Mouse (Mus musculus) heart, postnatal 0 days (tissue): ENCODE data around the gene Znrf2. TPM values are rescaled to one million over a fixed set of nuclear protein-coding genes. Genes with fewer than 3 reads are reported as not detected.

ENCODE experiments used
- ATAC-seq: fragments of 200-750 bp; cut with Nextera tagmentation; 2 replicates; pipeline ENCODE4 v1.8.0; 2017; ENCODE audit warnings: low read depth, moderate number of reproducible peaks, moderate library complexity; ENCODE audit not compliant: insufficient read depth
- DNase-seq: peaks from one replicate; pipeline ENCODE4 v3.0.0-alpha.2; 2016; ENCODE audit warnings: low spot score
- H3K27ac ChIP-seq: fragments of 300-500 bp; sonication (generic); 2 replicates; pipeline ENCODE4 v1.5.1; 2014; ENCODE audit warnings: low read depth, mild to moderate bottlenecking
- H3K27me3 ChIP-seq: fragments of 300-500 bp; sonication (generic); 2 replicates; pipeline ENCODE4 v1.6.1; 2014; ENCODE audit warnings: low read length, mixed read lengths; ENCODE audit not compliant: control insufficient read depth, insufficient read depth
- H3K36me3 ChIP-seq: fragments of 300-500 bp; sonication (generic); replicated peaks from 2 replicates; pipeline ENCODE4 v1.6.1; 2014; ENCODE audit warnings: low read length, mixed read lengths; ENCODE audit not compliant: control insufficient read depth, insufficient read depth
- H3K4me1 ChIP-seq: fragments of 300-500 bp; sonication (generic); 2 replicates; pipeline ENCODE4 v1.6.1; 2014; ENCODE audit warnings: antibody characterized with exemption; ENCODE audit not compliant: control insufficient read depth, insufficient read depth
- H3K4me2 ChIP-seq: fragments of 300-500 bp; sonication (generic); 2 replicates; pipeline ENCODE4 v1.6.1; 2014; ENCODE audit warnings: low read depth, mild to moderate bottlenecking, low read length, moderate library complexity
- H3K4me3 ChIP-seq: fragments of 300-500 bp; sonication (generic); 2 replicates; pipeline ENCODE4 v1.5.1; 2014; ENCODE audit warnings: low read depth, low read length
- H3K9ac ChIP-seq: fragments of 300-500 bp; sonication (generic); replicated peaks from 2 replicates; pipeline ENCODE4 v1.6.1; 2014; ENCODE audit warnings: low read depth, low read length, mixed read lengths
- H3K9me3 ChIP-seq: fragments of 300-500 bp; sonication (generic); replicated peaks from 2 replicates; pipeline ENCODE4 v1.6.1; 2016; ENCODE audit warnings: low read length; ENCODE audit not compliant: control insufficient read depth
- CTCF ChIP-seq: IDR thresholded peaks from 2 replicates; pipeline ENCODE4 v1.5.1; 2016; ENCODE audit warnings: antibody characterized with exemption, control low read depth, low read depth
- EP300 ChIP-seq: IDR thresholded peaks from 2 replicates; pipeline ENCODE4 v1.6.1; 2016; ENCODE audit warnings: antibody characterized with exemption, low read depth
- WGBS: fragments of 180-500 bp; shearing (Covaris S2); extraction: QIAGEN DNeasy Blood & Tissue Kit; methylation state at CpG from one replicate; pipeline ENCODE4 v1.1.7; 2014; 5-methylcytosine and 5-hydroxymethylcytosine counted together
- polyA plus RNA-seq: library from polyadenylated mRNA; unstranded; fragments of >200 nt; fragmentation: Nextera tagmentation; extraction: Ambion mirVana; gene quantifications from 2 replicates; pipeline ENCODE4 v1.2.1, GENCODE M21; 2015
- total RNA-seq: library from RNA; depleted of rRNA; stranded (reverse); fragments of >200 nt; gene quantifications from 2 replicates; pipeline ENCODE4 v1.2.3, GENCODE M21; 2014; ENCODE audit warnings: low replicate concordance

Znrf2 gene
- total and polyA plus RNA-seq, 2 experiments from 2014 or later, result 4.3 to 7.1 TPM

DNA sequence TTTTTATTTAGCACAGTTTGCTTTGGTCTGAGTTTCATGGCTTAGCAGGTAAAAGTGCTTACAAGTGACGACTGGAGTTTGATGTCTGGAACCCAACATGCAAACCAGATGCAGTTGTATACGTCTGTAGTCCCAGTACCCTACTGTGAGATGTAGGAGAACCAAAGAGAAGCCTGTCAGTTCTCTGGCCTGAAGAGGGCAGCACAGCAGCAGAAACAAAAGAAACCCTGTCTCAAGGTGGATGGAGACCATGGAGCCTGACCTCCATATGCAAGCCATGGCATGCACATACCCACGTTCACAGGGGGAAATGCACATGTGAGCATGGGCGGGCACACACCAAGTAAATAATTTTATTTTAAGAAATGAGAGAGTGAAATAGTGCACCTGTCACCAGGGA lies 100.8 kb downstream of the Znrf2 start:
- Histone ChIP-seq H3K27ac (no peak overlapping the region), H3K9me3 (no peaks in the 10 kb centered on the region), H3K9ac (no peak overlapping the region), H3K4me2 (no peak overlapping the region), H3K4me3 (no peak overlapping the region), H3K36me3 (no peaks in the 10 kb centered on the region), H3K27me3 (no peaks in the 10 kb centered on the region), H3K4me1 (no peaks in the 10 kb centered on the region)
- TF ChIP-seq CTCF (peak; percentile 88), EP300 (no peak)
- WGBS, result 21% methylated on average over 4 of the region's 4 CpGs
- ATAC-seq, result peak; percentile 73
- DNase-seq, result peak; percentile 58

- no peak for ATAC-seq
- TF ChIP-seq EP300, result no peak
- no peak for TF ChIP-seq CTCF
- H3K4me1 ChIP-seq, result no peaks in the 10 kb centered on the region
- H3K4me3 ChIP-seq, result no peak overlapping the region
- no peaks in the 10 kb centered on the region for H3K36me3 ChIP-seq
- no peak overlapping the region for H3K4me2 ChIP-seq
- no peak overlapping the region for H3K9ac ChIP-seq
- no peak for DNase-seq
- no peaks in the 10 kb centered on the region for H3K9me3 ChIP-seq
- 76% methylated on average over 5 of the region's 5 CpGs for WGBS
- H3K27ac ChIP-seq, result no peak overlapping the region
- H3K27me3 ChIP-seq, result no peaks in the 10 kb centered on the region
Measured at GRCm38 (mm10) chr6:54918521-54918920, 101.8 kb downstream of the Znrf2 start.

- 93% methylated on average over 16 of the region's 16 CpGs for WGBS
- DNase-seq (no peak), ATAC-seq (no peak)
Measured at GRCm38 (mm10) chr6:54924538-54924937, 107.8 kb downstream of the Znrf2 start.

DNA sequence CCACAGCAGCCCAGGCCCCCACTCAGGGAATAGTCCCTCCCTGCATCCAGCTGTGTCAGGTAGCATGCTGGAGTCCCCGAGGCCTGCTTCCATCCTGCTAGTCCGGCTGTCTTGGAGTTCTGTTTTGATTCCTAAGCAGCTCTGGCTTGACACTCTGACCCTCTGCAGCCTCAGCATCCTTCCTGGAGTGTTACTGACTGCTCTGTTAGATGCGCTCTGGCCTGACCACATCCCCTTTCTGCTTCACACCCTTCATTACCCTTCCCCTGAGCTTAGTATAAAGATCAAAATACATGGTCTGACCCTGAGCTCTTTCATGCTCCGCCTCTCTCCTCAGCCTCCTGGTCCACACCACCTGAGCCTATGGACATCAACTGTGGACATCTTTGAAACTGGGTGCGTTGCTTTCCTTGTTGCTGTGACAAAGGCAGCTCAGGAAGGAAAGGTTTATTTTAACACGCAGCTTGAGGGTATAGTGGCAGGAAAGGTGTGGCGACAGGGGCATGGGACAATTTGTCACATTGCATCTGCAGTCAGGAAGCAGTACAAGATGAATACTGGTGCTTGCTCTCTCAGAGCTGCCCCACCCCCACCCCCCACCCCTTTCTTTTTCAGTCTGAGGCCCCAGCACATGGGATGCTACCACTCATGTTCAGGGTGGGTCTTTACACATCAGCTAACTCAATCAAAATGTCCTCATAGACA lies 109.2 kb downstream of the Znrf2 start:
- H3K4me3 ChIP-seq, result no peak overlapping the region
- H3K27me3 ChIP-seq, result no peaks in the 10 kb centered on the region
- no peak for DNase-seq
- no peaks in the 10 kb centered on the region for H3K9me3 ChIP-seq
- H3K9ac ChIP-seq, result no peak overlapping the region
- H3K36me3 ChIP-seq, result peaks cover 22% of the 10 kb centered on the region
- H3K4me1 ChIP-seq, result no peaks in the 10 kb centered on the region
- WGBS, result 57% methylated on average over 7 of the region's 7 CpGs
- no peak overlapping the region for H3K4me2 ChIP-seq
- TF ChIP-seq EP300 (no peak), CTCF (no peak)
- no peak for ATAC-seq
- H3K27ac ChIP-seq, result no peak overlapping the region

More at GRCm38 (mm10) chr6:54924538-54924937, 107.8 kb downstream of the Znrf2 start:
- Histone ChIP-seq H3K4me2 (no peak overlapping the region), H3K27ac (no peak overlapping the region), H3K9ac (no peak overlapping the region), H3K27me3 (no peaks in the 10 kb centered on the region), H3K4me3 (no peak overlapping the region), H3K36me3 (peaks cover 22% of the 10 kb centered on the region), H3K9me3 (no peaks in the 10 kb centered on the region), H3K4me1 (no peaks in the 10 kb centered on the region)
- no peak for TF ChIP-seq EP300
- no peak for TF ChIP-seq CTCF

DNA sequence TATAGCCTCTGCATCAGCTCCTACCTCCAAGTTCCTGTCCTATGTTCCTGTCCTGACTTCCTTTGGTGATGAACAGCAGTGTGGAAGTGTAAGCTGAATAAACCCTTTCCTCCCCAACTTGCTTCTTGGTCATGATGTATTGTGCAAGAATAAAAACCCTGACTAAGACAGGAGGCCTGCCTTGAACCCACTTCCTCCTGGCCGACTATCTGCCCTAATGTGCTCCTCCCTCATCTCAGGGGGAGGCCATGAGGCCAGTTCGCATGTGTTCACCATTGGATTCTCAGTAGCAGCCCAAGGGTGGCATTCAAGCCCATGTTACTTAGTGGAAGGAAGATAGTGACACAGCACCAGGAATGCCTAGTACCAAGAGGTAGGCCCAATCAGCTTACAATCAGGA lies 110.2 kb downstream of the Znrf2 start:
- ATAC-seq (no peak), DNase-seq (no peak)
- TF ChIP-seq EP300 (no peak), CTCF (no peak)
- Histone ChIP-seq H3K27me3 (no peaks in the 10 kb centered on the region), H3K9ac (no peak overlapping the region), H3K4me3 (no peak overlapping the region), H3K36me3 (peaks cover 22% of the 10 kb centered on the region), H3K4me1 (no peaks in the 10 kb centered on the region), H3K9me3 (no peaks in the 10 kb centered on the region), H3K4me2 (no peak overlapping the region), H3K27ac (no peak overlapping the region)
- WGBS, result 80% methylated on average over 2 of the region's 2 CpGs

GRCm38 (mm10) chr6:54927946-54928345 lies 111.2 kb downstream of the Znrf2 start:
- peaks cover 22% of the 10 kb centered on the region for H3K36me3 ChIP-seq
- H3K27ac ChIP-seq, result no peak overlapping the region
- no peak overlapping the region for H3K4me2 ChIP-seq
- no peak for TF ChIP-seq CTCF
- no peak for TF ChIP-seq EP300
- no peak for ATAC-seq
- no peaks in the 10 kb centered on the region for H3K27me3 ChIP-seq
- no peak overlapping the region for H3K9ac ChIP-seq
- H3K4me3 ChIP-seq, result no peak overlapping the region
- 84% methylated on average over 6 of the region's 6 CpGs for WGBS
- DNase-seq, result no peak
- no peaks in the 10 kb centered on the region for H3K4me1 ChIP-seq
- no peaks in the 10 kb centered on the region for H3K9me3 ChIP-seq
